Mouse (Mus musculus) lung, postnatal 0 days (tissue): ENCODE results near the gene Snrpb2. TPM values are rescaled to one million over a fixed set of nuclear protein-coding genes. Genes with fewer than 3 reads are reported as not detected.

Experiments
- ATAC-seq: fragments of 200-750 bp; cut with Nextera tagmentation; 2 replicates; pipeline ENCODE4 v1.8.0; 2017; ENCODE audit warnings: moderate library complexity
- DNase-seq: peaks from one replicate; pipeline ENCODE4 v3.0.0-alpha.2; 2016; ENCODE audit warnings: low spot score
- H3K27ac ChIP-seq: fragments of 300-500 bp; sonication (generic); 2 replicates; pipeline ENCODE4 v1.5.1; 2014; ENCODE audit warnings: antibody characterized with exemption, mild to moderate bottlenecking, low read length, mixed read lengths
- H3K27me3 ChIP-seq: fragments of 300-500 bp; sonication (generic); replicated peaks from 2 replicates; pipeline ENCODE4 v1.6.1; 2014; ENCODE audit warnings: low read length, mixed read lengths; ENCODE audit not compliant: insufficient read depth
- H3K36me3 ChIP-seq: fragments of 300-500 bp; sonication (generic); 2 replicates; pipeline ENCODE4 v1.6.1; 2014; ENCODE audit warnings: low read length, mixed read lengths; ENCODE audit not compliant: insufficient read depth
- H3K4me1 ChIP-seq: fragments of 300-500 bp; sonication (generic); 2 replicates; pipeline ENCODE4 v1.6.1; 2014; ENCODE audit warnings: antibody characterized with exemption, low read depth, low read length, mixed read lengths; ENCODE audit not compliant: insufficient read depth
- H3K4me2 ChIP-seq: fragments of 300-500 bp; sonication (generic); replicated peaks from 2 replicates; pipeline ENCODE4 v1.6.1; 2014; ENCODE audit warnings: low read depth, mild to moderate bottlenecking, low read length, moderate library complexity, mixed read lengths
- H3K4me3 ChIP-seq: fragments of 300-500 bp; sonication (generic); 2 replicates; pipeline ENCODE4 v1.5.1; 2014; ENCODE audit warnings: low read depth, low read length
- H3K9ac ChIP-seq: fragments of 300-500 bp; sonication (generic); replicated peaks from 2 replicates; pipeline ENCODE4 v1.6.1; 2014; ENCODE audit warnings: low read depth, mild to moderate bottlenecking
- H3K9me3 ChIP-seq: fragments of 300-500 bp; sonication (generic); 2 replicates; pipeline ENCODE4 v1.6.1; 2016; ENCODE audit warnings: low read length, mixed read lengths
- CTCF ChIP-seq: IDR thresholded peaks from 2 replicates; pipeline ENCODE4 v1.5.1; 2016; ENCODE audit warnings: antibody characterized with exemption, mild to moderate bottlenecking
- EP300 ChIP-seq: IDR thresholded peaks from 2 replicates; pipeline ENCODE4 v1.6.1; 2016; ENCODE audit warnings: antibody characterized with exemption, mild to moderate bottlenecking, control low read depth
- WGBS: fragments of 180-500 bp; shearing (Covaris S2); extraction: QIAGEN DNeasy Blood & Tissue Kit; methylation state at CpG from one replicate; pipeline ENCODE4 v1.1.7; 2014; 5-methylcytosine and 5-hydroxymethylcytosine counted together
- polyA plus RNA-seq: library from polyadenylated mRNA; unstranded; fragments of >200 nt; fragmentation: Nextera tagmentation; extraction: Ambion mirVana; gene quantifications from 2 replicates; pipeline ENCODE4 v1.2.1, GENCODE M21; 2015

Snrpb2 gene
- 51.3 and 53.0 TPM in 2 replicates for polyA plus RNA-seq

DNA sequence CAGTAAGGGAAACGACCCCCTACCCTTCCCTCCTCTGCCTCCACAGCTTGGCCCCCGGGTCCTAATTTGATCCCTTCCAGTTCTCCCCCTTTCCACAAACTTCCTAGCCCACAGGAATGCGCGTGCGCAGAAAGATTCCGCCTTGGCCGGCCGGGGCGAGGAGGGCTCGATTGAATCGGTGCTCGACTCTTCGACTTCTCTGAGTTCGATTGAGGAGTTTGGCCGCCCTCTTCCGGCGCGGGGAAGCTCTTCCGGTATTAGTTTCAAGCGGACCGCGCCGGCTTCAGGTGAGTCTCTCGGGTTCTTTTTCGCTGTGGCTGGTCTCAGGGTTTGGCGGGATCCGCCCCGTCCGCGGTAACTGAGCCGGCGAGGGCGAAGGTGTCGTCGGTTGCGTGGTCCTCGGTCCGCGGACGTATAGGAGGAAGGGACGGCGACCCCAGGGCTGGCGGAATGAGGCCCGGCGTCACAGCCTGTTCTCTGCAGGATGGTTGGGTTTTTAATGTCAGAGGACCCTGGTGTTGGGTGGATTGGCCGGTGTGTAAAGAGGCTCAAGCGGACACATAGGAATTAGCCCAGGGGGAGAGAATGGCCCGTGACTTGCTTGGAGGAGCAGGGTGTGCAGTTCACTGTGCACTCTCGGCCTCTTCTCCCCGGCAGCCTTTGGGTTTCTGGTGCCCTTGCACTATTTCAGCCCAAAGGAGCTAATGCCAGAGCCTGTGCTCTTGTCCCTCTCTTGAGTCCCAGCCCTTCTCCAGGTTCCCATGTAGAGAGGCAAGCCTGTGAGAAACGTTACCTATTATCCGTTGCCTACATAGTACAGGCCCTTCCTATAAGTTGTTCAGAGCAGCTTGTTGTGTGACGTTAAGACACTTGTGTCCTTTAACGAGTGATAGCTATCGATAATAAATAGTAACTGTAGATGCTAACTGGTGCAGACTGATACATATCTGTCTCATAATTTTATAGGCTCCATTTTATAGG is at the start of gene Snrpb2:
Gene Snrpb2, plus strand, starts transcription at position 228 of the 981 bp plus-strand sequence.
- H3K27ac ChIP-seq = peak within 1 kb of the TSS; percentile 66; the same call in 1 of the 2 replicates

DNA sequence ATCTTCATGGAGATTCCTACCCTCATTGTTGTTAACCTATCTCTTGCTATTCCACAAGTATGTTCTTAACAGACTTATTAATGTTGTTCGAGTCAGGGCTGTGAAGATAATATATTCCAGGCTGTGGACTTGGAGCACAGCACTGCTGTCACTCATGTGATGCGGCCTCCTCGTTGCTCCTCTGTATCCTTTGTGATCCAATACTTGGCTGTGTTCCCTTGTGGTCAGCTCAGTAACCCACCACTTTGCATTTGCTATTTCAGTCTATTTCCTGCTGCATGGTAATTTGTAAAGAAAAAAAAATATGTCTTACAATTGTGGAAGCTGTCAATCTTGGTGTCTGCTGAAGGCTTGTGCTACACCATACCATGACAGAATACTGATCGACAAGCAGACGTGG is 49.8 kb upstream of the Snrpb2 start:
- Histone ChIP-seq H3K4me3 (no peak overlapping the region), H3K27me3 (no peaks in the 10 kb centered on the region), H3K9me3 (no peaks in the 10 kb centered on the region), H3K27ac (no peak overlapping the region), H3K4me1 (no peaks in the 10 kb centered on the region), H3K4me2 (no peak overlapping the region), H3K36me3 (no peaks in the 10 kb centered on the region), H3K9ac (no peak overlapping the region)
- no peak for DNase-seq
- ATAC-seq = no peak
- TF ChIP-seq CTCF (no peak), EP300 (no peak)
- WGBS = 68% methylated on average over 5 of the region's 5 CpGs

More for the DNA sequence above, at the start of gene Snrpb2:
- Histone ChIP-seq H3K4me3 (peak within 1 kb of the TSS; percentile 78), H3K36me3 (no peaks in the 10 kb centered on the region; the same call in 1 of the 2 replicates), H3K4me1 (peaks cover 4% of the 10 kb centered on the region), H3K4me2 (peak within 1 kb of the TSS; percentile 82), H3K9me3 (no peaks in the 10 kb centered on the region), H3K9ac (peak within 1 kb of the TSS; percentile 80), H3K27me3 (no peaks in the 10 kb centered on the region)
- under 1% methylated on average over 54 of the region's 55 CpGs for WGBS
- DNase-seq = peak; percentile 96
- ATAC-seq = peak; percentile 94
- TF ChIP-seq CTCF (peak; percentile 54), EP300 (no peak)

DNA sequence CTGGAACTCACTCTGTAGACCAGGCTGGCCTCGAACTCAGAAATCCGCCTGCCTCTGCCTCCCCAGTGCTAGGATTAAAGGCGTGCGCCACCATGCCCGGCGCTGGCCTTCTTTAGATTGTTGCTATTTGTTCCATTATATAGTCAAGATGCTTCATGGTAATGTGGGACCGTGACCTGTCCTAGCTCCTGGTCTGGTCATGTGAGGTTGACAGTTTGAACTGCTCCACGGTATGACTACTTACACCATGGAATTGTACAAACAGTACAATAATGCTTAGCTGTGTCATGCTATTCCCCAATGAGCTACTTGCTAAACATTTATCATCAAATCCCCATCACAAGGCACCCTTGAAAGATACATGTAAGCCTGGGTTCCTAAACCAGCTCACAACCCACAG is 44.8 kb upstream of the Snrpb2 start:
- H3K4me3 ChIP-seq = no peak overlapping the region
- H3K27me3 ChIP-seq = no peaks in the 10 kb centered on the region
- ATAC-seq (no peak), DNase-seq (no peak)
- H3K4me1 ChIP-seq = no peaks in the 10 kb centered on the region
- H3K4me2 ChIP-seq = no peak overlapping the region
- no peaks in the 10 kb centered on the region for H3K36me3 ChIP-seq
- H3K9me3 ChIP-seq = no peaks in the 10 kb centered on the region
- no peak overlapping the region for H3K9ac ChIP-seq
- TF ChIP-seq CTCF (no peak), EP300 (no peak)
- WGBS = 93% methylated on average over 8 of the region's 8 CpGs
- H3K27ac ChIP-seq = no peak overlapping the region

DNA sequence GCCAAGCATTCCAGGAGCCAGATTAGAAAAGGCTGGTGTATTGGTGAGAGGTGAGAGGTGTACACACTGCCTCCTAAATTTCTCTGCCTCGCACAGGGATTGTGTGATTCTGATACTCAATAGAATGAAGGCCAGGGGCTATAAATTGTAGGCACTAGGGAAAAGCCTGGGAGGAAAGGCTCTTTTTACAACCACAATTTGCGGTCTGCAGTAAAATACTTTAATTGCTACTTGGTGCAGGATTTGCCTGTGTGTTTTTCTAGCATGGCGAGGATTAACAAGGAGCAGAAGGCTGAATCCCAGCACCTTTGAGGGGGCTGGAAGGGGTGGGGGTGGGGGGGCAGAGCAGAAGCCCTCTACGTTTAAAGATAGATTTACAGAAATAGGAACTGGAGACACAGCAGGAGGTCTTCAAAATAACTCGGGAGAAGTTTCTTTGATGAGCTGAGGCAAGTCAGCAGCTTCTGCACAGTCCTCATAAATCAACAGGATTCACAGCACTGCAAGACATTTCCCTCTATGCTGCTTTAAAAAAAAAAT is 44.2 kb upstream of the Snrpb2 start:
- no peak overlapping the region for H3K4me3 ChIP-seq
- DNase-seq = no peak
- no peak overlapping the region for H3K27ac ChIP-seq
- no peak overlapping the region for H3K4me2 ChIP-seq
- no peak for TF ChIP-seq EP300
- TF ChIP-seq CTCF = no peak
- H3K9ac ChIP-seq = no peak overlapping the region
- no peaks in the 10 kb centered on the region for H3K4me1 ChIP-seq
- 37% methylated on average over 5 of the region's 5 CpGs for WGBS
- no peaks in the 10 kb centered on the region for H3K27me3 ChIP-seq
- no peaks in the 10 kb centered on the region for H3K36me3 ChIP-seq
- ATAC-seq = no peak
- H3K9me3 ChIP-seq = no peaks in the 10 kb centered on the region

DNA sequence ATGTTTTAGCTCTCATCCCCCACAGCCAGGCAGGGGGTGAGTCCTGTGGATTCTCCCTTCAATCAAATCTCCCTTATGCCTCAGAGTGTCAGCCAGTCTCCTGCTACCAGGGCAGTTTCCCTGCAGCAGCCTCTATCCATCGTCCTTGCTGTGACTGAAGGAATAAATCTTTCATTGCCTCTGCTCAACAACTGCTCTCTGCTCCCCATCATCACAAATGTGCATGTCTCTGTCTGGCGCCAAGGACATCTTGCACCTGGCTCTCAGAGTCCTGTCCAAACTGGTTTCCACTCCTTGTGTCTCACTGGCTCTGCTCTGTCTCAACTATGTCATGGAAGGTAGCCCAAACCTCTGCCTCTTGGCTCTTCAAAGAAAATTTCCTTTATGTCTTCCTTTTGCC is 43.1 kb upstream of the Snrpb2 start:
- Histone ChIP-seq H3K4me1 (no peaks in the 10 kb centered on the region), H3K4me3 (no peak overlapping the region), H3K9ac (no peak overlapping the region), H3K36me3 (no peaks in the 10 kb centered on the region), H3K27me3 (no peaks in the 10 kb centered on the region), H3K27ac (no peak overlapping the region), H3K9me3 (no peaks in the 10 kb centered on the region), H3K4me2 (no peak overlapping the region)
- WGBS = 43% methylated on average over 2 of the region's 2 CpGs
- ATAC-seq = no peak
- DNase-seq = no peak
- TF ChIP-seq CTCF = no peak
- TF ChIP-seq EP300 = no peak

DNA sequence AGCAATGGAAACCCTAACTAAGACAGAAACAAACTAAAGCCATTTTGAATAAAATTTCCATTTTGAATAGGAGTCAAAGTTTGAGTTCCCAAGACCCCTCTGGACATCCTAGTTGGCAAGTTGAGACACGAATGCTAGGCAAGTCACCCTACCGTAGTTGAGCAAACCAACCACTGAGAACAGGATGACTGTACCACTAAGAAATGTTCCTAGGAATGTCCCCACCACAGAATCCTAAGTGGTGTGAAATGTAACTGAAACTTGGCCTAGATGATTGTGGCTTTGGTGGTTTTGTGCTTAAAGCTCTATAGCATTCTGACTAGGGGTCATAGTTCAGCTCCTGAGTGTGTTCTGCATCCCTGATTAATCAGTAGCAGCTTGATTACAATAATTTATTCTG is 39.5 kb upstream of the Snrpb2 start:
- Histone ChIP-seq H3K27me3 (no peaks in the 10 kb centered on the region), H3K4me2 (no peak overlapping the region), H3K27ac (no peak overlapping the region), H3K4me1 (no peaks in the 10 kb centered on the region), H3K4me3 (no peak overlapping the region), H3K9ac (no peak overlapping the region), H3K36me3 (no peaks in the 10 kb centered on the region), H3K9me3 (no peaks in the 10 kb centered on the region)
- DNase-seq = no peak
- no peak for ATAC-seq
- 82% methylated on average over 2 of the region's 2 CpGs for WGBS
- TF ChIP-seq CTCF (no peak), EP300 (no peak)
